Mouse (Mus musculus): ENCODE results near the gene March8.

DNA sequence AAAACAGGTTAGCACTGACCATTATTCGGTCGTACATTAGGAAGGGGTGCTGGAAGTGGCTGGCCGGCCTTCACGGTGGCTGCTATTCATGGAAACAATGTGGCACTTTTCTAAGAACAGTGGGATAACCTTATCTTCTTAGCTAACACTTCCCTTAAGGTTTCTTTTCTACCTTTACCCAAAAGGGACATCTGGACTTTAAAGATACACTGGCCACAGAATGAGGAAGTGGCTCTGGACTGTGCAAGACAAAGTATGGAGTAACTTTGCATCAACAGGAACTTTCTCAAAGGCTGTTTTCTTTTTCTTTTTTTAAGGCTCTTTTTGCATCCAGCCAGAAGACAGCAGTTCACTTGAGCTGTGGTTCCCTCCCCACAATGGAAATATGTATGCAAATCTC lies 120.9 kb downstream of the March8 start:
- no peak for TF ChIP-seq CTCF (IDR thresholded peaks at IDR 0.05; ENCODE audit: insufficient read depth, low read length)
- no peak for TF ChIP-seq POLR2A (IDR thresholded peaks at IDR 0.05; ENCODE audit: borderline replicate concordance, extremely low read depth, low read depth, low read length)

Measured in lung, adult 2 months (tissue).